Mouse (Mus musculus) intestine, embryonic 15.5 days (tissue): ENCODE measurements around the gene Slc16a3. TPM values are rescaled to one million over a fixed set of nuclear protein-coding genes. Genes with fewer than 3 reads are reported as not detected.

ENCODE experiments used
- ATAC-seq: fragments of 200-750 bp; cut with Nextera tagmentation; 2 replicates; pipeline ENCODE4 v1.8.0; 2017; ENCODE audit warnings: moderate TSS enrichment, moderate library complexity
- H3K27ac ChIP-seq: fragments of 300-500 bp; sonication (generic); 2 replicates; pipeline ENCODE4 v1.5.1; 2015; ENCODE audit warnings: mild to moderate bottlenecking, inconsistent platforms
- H3K27me3 ChIP-seq: fragments of 300-500 bp; sonication (generic); replicated peaks from 2 replicates; pipeline ENCODE4 v1.6.1; 2015; ENCODE audit warnings: inconsistent platforms
- H3K36me3 ChIP-seq: fragments of 300-500 bp; sonication (generic); 2 replicates; pipeline ENCODE4 v1.6.1; 2015; ENCODE audit warnings: inconsistent platforms
- H3K4me1 ChIP-seq: fragments of 300-500 bp; sonication (generic); replicated peaks from 2 replicates; pipeline ENCODE4 v1.6.1; 2015; ENCODE audit warnings: inconsistent platforms
- H3K4me2 ChIP-seq: fragments of 300-500 bp; sonication (generic); replicated peaks from 2 replicates; pipeline ENCODE4 v1.6.1; 2015; ENCODE audit warnings: mild to moderate bottlenecking, inconsistent platforms
- H3K4me3 ChIP-seq: fragments of 300-500 bp; sonication (generic); replicated peaks from 2 replicates; pipeline ENCODE4 v1.5.1; 2015; ENCODE audit warnings: inconsistent platforms
- H3K9ac ChIP-seq: fragments of 300-500 bp; sonication (generic); 2 replicates; pipeline ENCODE4 v1.6.1; 2015; ENCODE audit warnings: inconsistent platforms
- H3K9me3 ChIP-seq: fragments of 300-500 bp; sonication (generic); 2 replicates; pipeline ENCODE4 v1.6.1; 2016; ENCODE audit warnings: inconsistent platforms
- WGBS: fragments of 180-500 bp; shearing (Covaris S2); methylation state at CpG from one replicate; pipeline ENCODE4 v1.1.7; 2015; 5-methylcytosine and 5-hydroxymethylcytosine counted together
- polyA plus RNA-seq: library from polyadenylated mRNA; unstranded; fragments of >200 nt; fragmentation: Nextera tagmentation; extraction: Ambion mirVana; gene quantifications from 2 replicates; pipeline ENCODE4 v1.2.1, GENCODE M21; 2015

Slc16a3 gene
- polyA plus RNA-seq, 1 experiment from 2014 or later: 96.2 TPM

- Histone ChIP-seq H3K9me3 (no peaks in the 10 kb centered on the region), H3K4me3 (no peak overlapping the region), H3K36me3 (no peaks in the 10 kb centered on the region), H3K27me3 (no peaks in the 10 kb centered on the region), H3K4me2 (no peak overlapping the region), H3K27ac (no peak overlapping the region), H3K4me1 (no peaks in the 10 kb centered on the region), H3K9ac (no peak overlapping the region)
- whole genome bisulfite sequencing: 70% methylated on average over 6 of the region's 6 CpGs
- ATAC-seq: no peak
These were observed 57.9 kb downstream of the Slc16a3 start for GRCm38 (mm10) chr11:121006184-121006583.

- H3K27ac ChIP-seq: no peak overlapping the region
- 96% methylated on average over 3 of the region's 3 CpGs for WGBS
- no peak for ATAC-seq
- H3K36me3 ChIP-seq: no peaks in the 10 kb centered on the region
- no peak overlapping the region for H3K9ac ChIP-seq
- 0 out of 2 replicates have a peak, but pooled peaks cover 4% of the 10 kb centered on the region for H3K4me1 ChIP-seq
- no peaks in the 10 kb centered on the region for H3K27me3 ChIP-seq
- no peak overlapping the region for H3K4me3 ChIP-seq
- H3K9me3 ChIP-seq: no peaks in the 10 kb centered on the region
- no peak overlapping the region for H3K4me2 ChIP-seq
These were observed 61.9 kb downstream of the Slc16a3 start for GRCm38 (mm10) chr11:121010044-121010755.

Other genes with a start within 250 kb of the Slc16a3 start
- 163 and 170 TPM in 2 replicates for gene Cenpx, start 234.7 kb upstream of the Slc16a3 start, polyA plus RNA-seq
- gene Lrrc45, start 234.6 kb upstream of the Slc16a3 start, polyA plus RNA-seq: 42.0 and 45.4 TPM in 2 replicates
- 34.2 and 35.8 TPM in 2 replicates for gene Rac3, start 227.0 kb upstream of the Slc16a3 start, polyA plus RNA-seq
- 31.3 and 41.7 TPM in 2 replicates for gene Dcxr, start 221.2 kb upstream of the Slc16a3 start, polyA plus RNA-seq
- 0.79 and 2.4 TPM in 2 replicates for gene Cbr2, start 216.4 kb upstream of the Slc16a3 start, polyA plus RNA-seq
- 6.8 and 10.3 TPM in 2 replicates for gene Hmga1b, start 185.7 kb upstream of the Slc16a3 start, polyA plus RNA-seq
- 33.1 and 36.5 TPM in 2 replicates for gene Rfng, start 164.3 kb upstream of the Slc16a3 start, polyA plus RNA-seq
- gene Gps1, start 164.2 kb upstream of the Slc16a3 start, polyA plus RNA-seq: 170 and 184 TPM in 2 replicates
- 76.5 and 82.1 TPM in 2 replicates for gene Dus1l, start 152.1 kb upstream of the Slc16a3 start, polyA plus RNA-seq
- 48.8 and 54.3 TPM in 2 replicates for gene Fasn, start 123.9 kb upstream of the Slc16a3 start, polyA plus RNA-seq
- 4.2 and 5.1 TPM in 2 replicates for gene Ccdc57, start 15.6 kb upstream of the Slc16a3 start, polyA plus RNA-seq
- gene Csnk1d, start 42.9 kb downstream of the Slc16a3 start, polyA plus RNA-seq: 106 TPM in 2 replicates
- 5.6 and 6.1 TPM in 2 replicates for gene Cd7, start 90.9 kb downstream of the Slc16a3 start, polyA plus RNA-seq
- gene Sectm1b, start 115.1 kb downstream of the Slc16a3 start, polyA plus RNA-seq: 0.73 and 0.93 TPM in 2 replicates
- gene Sectm1a, start 132.7 kb downstream of the Slc16a3 start, polyA plus RNA-seq: 3.0 and 5.1 TPM in 2 replicates
- gene Tex19.2, start 170.2 kb downstream of the Slc16a3 start, polyA plus RNA-seq: not detected in 2 replicates
- gene Tex19.1, start 197.7 kb downstream of the Slc16a3 start, polyA plus RNA-seq: not detected in 2 replicates
- gene Uts2r, start 211.8 kb downstream of the Slc16a3 start, polyA plus RNA-seq: not detected in 2 replicates